Mouse (Mus musculus): ENCODE results near the gene Foxred1.

Gene Foxred1

DNA sequence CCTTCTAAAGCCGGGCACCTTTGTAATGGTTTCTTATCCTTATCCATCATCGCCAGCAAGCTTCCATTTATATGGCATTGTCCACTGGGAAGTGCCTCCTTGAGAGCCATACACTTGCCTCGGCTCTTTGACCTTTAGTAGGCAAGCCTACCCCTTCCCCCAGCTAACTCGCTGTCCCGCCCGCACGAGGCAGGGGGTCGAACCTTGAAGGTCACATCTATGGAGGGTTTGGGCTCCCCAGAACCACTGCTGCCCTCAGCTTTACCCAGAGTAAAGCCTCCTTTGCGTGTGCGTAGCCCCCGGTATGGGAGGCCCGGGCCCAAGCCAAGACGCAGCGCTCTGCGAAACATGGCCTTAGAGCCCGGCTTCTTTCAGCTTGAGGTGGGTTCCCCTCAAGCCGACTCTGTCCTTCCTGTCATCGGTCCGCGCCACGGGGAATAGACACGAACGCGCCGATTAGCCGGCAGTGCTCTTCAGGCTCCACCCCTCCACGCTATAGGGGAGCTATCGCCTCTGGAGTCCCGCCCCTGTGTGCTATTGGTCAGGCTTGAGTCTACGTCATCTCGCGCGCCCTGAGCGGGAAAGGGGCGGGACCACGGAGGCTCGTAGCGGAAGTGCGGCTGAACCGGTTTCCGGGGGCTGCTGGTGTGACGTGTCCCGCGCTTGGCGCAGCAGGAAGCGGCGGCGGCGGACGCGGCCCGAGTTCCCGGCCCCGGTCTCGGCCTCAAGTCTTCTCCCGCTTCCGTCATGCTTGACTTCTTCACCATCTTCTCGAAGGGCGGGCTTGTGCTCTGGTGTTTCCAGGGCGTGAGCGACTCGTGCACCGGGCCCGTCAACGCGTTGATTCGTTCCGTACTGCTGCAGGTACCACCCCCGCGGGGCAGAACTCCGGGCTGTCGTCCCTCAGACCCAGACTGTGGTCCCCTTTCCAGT is at the start of gene Foxred1:
Foxred1 (minus strand) TSS at position 514 of the 933 bp plus-strand sequence.
- in situ Hi-C loops (cut with MboI, MseI), result loop anchor here (5.0 to 25.0 kb wide), 3 partner anchors 54 to 1551 kb away; partner anchors contain the start of genes Fam118b, Rpusd4 and Stt3a

DNA sequence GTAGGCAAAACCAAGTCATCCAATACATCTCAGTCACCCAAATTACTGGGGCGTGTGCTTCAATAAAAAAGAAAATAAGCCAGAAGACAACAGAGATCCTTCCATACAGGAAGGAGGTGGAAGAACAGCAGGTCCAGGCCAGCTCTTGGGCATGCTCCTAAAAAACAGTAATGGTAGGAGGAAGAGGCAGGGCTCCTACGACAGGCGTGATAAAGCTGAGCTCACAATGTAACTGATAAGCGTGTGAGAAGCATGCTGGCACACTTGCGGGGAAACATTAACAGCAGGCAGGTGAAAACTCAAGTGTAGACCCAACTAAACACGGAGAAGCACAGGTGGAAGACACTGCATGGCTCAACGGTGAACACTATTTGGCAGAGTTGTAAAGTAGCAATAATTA is 46.5 kb upstream of the Foxred1 start:
- in situ Hi-C loops (cut with MboI, MseI), result no loop called here

DNA sequence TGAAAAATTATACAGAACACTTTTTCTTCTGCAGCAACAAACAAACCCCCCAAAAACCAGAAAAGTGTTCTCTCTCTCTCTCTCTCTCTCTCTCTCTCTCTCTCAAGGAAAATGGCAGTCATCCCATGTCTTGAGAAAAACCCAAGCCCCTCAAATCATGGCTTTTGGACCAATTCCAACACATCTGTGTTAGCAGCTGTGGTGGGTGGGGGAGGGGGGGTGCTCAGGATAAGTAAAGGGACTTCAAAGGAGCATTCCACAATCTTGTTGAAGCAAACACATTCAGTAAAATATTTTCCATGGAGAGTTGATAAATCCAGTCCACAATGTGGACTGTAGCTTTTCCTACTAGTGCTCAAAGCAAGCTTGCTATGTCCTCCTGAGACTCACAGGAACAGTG is 38.6 kb upstream of the Foxred1 start:
- in situ Hi-C loops (cut with MboI, MseI), result no loop called here

DNA sequence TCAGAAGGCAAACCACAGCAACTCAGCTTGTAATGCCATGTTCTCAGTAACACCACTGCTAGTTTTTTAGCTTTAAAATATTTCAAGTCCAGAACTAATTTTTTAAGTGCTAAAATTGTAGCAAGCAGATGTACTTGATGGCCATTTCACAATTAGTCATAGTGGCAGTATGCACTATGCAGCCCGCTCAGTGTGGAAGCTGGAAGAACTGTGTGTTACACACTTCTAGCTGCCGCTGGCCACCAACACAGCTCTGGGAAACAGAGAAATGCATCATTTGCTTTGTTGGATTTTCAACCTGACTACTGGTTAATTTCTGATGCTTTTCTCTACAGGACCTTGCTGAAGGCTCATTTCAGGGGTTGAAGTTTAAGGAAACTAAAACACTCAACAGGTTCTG is 36.5 kb upstream of the Foxred1 start:
- in situ Hi-C loops (cut with MboI, MseI), result no loop called here

DNA sequence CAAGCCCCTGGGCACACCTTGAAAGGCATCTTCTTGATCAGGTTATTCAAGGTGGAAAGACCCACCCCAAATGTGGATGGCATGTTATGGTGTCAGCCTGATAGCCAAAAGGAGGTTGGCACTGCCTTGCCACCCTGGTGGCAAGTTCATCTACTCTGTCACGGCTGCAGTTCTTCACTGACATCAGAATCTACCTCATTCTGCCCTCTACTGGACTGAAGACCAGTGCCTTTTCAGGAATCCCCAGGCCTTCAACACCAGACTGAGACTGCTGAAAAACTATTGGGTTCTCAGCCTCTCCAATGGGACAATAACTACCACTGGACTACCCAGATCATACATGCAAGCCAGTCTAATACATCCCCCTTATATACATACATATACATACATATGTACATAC is 28.9 kb upstream of the Foxred1 start:
- in situ Hi-C loops (cut with MboI, MseI), result loop anchor here (10.0 kb wide), 1 partner anchor 245 kb away; no protein-coding TSS in a partner anchor

DNA sequence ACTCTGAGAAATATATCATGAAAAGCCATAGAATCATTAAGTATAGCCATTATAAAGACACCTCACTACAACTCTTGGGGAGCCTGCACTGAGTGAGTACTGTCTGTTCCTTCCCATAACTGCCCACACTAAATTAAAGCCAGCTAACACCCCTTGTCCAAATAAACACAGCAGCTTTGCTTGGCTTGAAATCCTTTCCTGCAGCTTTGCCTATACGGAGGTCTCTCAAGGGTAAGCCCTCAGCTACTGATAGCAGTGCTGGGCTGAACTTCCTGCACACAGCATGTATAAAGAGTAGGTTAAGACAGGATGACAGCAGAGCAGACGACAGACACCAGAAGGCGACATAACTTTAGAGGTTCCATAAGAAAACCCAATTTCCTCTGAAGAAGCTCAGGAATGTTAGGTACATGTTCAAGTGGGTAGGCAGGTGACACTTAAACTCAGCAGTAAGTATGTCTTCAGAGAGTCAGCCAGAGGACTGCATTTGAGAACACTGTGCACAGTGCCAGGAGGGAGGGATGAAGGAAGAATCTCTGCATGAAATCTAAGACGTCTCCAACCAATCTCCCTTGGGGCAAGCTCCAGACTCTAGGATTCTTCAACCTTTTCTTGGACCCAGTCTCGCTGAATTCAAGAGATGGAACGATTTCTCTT is 28.2 kb upstream of the Foxred1 start:
- in situ Hi-C loops (cut with MboI, MseI), result loop anchor here (10.0 kb wide), 1 partner anchor 244 kb away; no protein-coding TSS in a partner anchor

DNA sequence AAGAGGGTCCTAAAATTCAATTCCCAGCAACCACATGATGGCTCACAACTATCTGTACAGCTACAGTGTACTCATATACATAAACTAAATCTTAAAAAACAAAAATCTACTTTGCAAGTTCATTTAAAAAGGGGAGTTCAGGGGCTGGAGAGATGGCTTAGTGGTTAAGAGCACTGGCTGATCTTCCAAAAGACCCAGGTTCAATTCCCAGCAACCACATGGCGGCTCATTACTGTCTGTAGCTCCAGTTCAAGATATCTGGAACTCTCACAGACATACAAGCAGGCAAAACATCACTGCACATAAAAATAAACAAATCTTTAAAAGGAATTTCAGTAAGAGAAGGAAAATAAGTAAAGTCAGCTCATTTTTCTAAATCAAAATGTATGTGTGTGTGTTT is 27.5 kb upstream of the Foxred1 start:
- in situ Hi-C loops (cut with MboI, MseI), result loop anchor here (10.0 kb wide), 1 partner anchor 244 kb away; no protein-coding TSS in a partner anchor

DNA sequence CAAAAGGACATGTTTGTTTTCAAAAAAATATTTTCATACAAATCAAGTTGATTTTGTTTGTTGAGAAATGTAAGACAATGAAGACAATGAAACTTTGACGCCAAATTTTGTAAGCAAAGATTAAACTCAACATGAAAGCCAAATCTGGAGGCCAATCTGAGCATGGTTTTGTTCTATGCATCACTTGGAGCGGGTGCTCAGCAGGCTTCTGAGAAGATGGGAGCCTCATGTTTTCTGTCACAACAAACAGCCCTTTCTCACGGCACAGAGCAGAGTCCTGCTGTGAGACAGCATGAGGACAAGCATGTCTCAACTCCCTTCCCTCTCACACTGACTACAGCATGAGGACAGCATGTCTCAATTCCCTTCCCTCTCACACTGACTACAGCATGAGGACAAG is 25.1 kb upstream of the Foxred1 start:
- in situ Hi-C loops (cut with MboI, MseI), result loop anchor here (10.0 kb wide), 1 partner anchor 241 kb away; no protein-coding TSS in a partner anchor

DNA sequence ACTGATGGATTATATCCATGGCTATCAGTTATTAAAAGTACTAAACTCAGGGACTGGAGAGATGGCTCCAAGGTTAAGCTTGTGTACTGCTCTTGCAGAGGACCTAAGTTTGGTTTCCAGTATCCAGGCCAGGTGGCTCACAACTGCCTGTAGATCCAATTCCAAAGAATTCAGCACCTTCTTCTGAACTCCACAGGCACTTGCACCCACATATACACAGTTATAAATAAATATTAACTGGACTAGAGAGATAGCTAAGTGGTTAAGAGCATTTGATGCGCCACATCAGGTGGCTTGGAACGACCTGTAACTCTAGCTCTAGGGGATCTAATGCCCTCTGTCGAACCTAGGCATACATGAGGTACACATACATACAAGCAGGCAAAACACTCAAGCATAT is 17.8 kb upstream of the Foxred1 start:
- in situ Hi-C loops (cut with MboI, MseI), result no loop called here

DNA sequence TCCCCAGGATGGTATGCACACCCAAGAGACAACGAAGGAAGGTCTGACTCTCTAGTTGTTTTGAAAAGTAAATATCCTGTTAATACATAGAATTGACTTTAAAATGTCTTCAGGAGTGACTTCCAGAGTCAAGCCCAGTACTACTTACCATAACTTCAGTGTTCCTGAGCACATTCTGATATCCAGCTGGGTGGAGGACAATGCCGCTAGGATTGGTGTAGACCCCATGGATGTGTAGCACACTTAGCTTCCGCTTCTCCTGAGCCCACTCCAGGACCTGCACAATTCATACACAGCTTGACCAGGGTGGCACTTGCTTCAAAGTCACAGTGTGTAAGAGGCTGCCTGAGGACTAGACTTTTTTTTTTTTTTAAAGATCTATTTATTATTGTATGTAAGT is 12.6 kb upstream of the Foxred1 start:
- in situ Hi-C loops (cut with MboI, MseI), result loop anchor here (25.0 kb wide), 1 partner anchor 1539 kb away; the partner anchor contains the start of gene Stt3a

DNA sequence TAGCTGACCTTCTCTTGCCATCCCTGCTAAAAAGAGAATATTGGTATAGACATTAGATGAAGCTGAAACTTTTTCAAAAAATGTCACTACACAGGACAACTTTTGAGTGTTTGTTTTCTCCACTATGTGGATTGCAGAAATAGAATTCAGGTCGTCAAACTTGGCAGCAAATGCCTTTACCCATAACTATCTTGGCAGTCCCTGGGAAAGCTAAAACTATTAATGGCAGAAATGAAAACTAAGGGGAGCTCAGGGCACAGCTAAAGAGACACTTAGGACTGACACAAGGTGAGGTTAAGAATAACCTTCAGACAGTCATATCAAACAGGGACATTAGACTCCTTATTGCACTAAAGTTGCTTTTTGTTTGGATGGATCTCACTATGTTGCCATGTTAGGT is 7.1 kb upstream of the Foxred1 start:
- in situ Hi-C loops (cut with MboI, MseI), result loop anchor here (10.0 to 25.0 kb wide), 2 partner anchors 47 to 1544 kb away; partner anchors contain the start of genes Fam118b, Rpusd4 and Stt3a

DNA sequence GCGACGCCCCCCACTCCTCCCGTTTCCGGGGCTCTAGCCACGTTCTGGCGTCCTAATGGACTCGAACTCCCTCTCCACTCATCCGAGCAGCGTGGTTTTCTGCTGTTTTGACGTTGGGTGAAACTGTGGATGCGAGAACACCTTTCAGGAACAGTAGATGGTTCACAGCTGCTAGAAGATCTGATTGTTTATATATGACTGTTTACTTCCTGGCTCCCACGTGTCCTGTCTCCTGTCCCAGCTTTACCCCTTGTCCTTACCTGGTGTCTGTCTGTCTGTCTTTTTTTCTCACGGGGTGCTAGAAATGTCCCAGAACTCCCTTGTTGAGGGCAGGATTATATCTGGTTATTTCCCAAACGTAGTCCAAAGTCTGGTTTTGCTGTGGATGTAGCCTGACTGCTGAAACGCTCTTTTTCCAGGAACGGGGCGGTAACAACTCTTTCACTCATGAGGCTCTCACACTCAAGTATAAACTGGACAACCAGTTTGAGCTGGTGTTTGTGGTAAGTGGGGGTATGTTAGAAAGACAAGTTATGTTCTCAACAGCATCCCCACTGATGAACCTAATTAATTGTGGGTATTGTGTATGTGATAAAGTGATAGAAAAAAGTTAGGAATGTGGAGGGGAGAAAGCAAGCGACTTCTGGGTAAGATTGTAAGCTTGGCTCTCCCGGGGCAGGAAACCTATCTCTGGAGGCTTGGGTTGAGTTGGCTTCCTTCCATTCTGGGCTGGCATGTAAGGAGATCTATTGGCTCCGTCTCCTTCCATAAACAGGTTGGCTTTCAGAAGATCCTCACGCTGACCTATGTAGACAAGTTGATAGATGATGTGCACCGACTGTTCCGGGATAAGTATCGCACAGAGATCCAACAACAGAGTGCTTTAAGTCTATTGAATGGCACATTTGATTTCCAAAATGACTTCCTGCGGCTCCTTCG is 987 bp upstream of the Foxred1 start:
- in situ Hi-C loops (cut with MboI, MseI), result loop anchor here (5.0 to 25.0 kb wide), 3 partner anchors 53 to 1550 kb away; partner anchors contain the start of genes Fam118b, Rpusd4 and Stt3a

DNA sequence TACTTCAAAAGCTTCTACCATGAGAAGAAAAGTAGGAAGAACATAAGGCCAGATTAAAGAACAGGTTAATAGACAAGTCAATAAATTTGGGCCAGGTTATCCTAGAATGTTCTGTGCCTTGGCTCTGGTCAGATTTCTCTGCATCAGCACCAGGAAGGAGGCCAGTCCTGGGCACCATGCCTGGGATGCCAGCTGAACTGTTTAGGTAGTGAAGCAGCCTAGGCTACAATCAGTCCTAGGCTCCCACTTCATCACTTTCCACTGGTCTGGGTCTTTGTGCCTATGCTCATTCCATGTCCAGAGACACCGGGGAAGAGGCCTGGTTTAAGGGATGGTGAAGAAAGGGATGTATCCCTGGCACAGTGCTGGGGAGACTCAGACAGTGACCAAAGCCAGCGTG is 6.4 kb downstream of the Foxred1 start:
- in situ Hi-C loops (cut with MboI, MseI), result loop anchor here (25.0 kb wide), 1 partner anchor 1558 kb away; the partner anchor contains the start of gene Stt3a

DNA sequence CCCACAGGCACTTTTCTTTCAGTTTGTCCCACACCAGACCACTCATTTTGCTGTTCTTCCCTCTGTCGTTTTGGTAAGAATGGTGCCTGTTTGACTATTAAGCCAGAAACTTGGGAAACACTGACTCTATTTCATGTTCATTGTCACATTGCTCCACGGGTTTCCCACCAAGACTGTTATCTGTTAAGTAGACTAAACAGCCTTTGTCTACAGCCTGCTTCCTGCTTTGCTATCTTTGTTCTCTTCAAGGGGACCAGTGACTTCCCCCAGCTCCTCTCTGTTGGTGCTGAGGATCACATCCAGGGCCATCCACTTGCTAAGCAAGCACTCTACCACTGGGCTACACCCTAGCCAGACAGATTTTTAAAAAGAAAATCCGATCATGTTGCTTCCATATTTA is 7.3 kb downstream of the Foxred1 start:
- in situ Hi-C loops (cut with MboI, MseI), result loop anchor here (25.0 kb wide), 1 partner anchor 1559 kb away; the partner anchor contains the start of gene Stt3a

DNA sequence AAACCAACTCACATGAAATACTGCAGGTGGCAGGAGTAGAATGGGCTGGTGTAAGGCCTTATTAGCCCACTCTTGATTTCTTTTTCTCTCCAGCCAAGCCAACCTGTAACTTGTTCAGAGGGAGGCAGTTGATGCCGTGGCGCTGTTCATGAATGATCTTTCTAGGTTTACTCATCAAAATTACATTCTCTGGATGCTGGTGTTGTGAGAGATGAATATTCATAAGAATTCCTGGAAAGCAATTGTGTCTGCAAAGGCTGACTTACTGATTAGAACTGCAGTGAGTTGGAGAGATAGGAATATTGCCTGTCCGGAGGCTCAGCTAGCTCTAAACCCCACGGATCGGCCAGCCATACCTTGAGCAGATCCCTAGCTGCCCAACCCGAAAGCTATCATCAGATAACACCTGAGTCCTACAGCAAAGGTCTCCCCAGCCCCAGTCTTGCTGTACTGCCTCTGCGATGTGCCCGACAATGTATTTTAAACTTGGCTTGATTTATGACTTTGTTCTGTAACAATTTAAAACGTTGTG is 10.3 kb downstream of the Foxred1 start:
- in situ Hi-C loops (cut with MboI, MseI), result loop anchor here (25.0 kb wide), 1 partner anchor 1562 kb away; the partner anchor contains the start of gene Stt3a

DNA sequence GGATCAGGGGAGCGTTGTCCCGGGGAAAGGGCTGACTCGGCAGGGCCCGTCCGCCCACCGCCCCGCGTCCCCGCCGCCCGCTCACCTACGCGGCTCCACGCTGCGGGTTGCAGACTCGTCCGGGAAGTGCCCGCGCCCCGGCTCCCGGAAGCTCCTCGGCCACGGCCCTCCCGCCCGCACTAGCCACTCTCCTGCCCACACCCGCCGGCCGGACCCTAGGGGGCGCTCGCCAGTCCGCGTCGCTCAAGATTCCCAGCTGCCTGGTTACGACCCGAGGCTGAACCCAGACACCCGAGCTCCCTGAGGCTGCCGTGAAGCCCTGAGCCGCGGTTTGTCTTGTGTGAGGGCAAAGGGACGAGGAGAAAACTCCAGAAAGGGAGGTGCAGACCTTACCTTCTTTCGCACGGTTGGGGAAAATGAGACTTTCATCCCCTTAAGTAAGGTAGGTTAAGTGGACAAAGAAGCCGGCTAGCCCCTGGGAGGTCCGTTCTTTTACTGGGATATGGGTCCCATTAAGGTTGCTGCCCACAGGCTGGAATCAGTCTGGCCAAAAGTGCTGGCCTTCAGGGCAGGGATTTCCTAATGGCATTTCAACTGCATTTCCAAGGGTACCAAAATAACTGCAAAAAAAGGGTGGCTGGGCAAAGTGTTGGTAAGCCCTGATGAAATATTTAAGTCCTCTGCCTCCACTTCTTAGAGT is 10.9 kb downstream of the Foxred1 start, which contains the start of the genes Srpr and Tirap:
Srpr (plus strand) TSS at position 404 of the 700 bp plus-strand sequence.
Tirap (minus strand) TSS at position 520 of the 700 bp plus-strand sequence.
- in situ Hi-C loops (cut with MboI, MseI), result loop anchor here (25.0 kb wide), 1 partner anchor 1562 kb away; the partner anchor contains the start of gene Stt3a

DNA sequence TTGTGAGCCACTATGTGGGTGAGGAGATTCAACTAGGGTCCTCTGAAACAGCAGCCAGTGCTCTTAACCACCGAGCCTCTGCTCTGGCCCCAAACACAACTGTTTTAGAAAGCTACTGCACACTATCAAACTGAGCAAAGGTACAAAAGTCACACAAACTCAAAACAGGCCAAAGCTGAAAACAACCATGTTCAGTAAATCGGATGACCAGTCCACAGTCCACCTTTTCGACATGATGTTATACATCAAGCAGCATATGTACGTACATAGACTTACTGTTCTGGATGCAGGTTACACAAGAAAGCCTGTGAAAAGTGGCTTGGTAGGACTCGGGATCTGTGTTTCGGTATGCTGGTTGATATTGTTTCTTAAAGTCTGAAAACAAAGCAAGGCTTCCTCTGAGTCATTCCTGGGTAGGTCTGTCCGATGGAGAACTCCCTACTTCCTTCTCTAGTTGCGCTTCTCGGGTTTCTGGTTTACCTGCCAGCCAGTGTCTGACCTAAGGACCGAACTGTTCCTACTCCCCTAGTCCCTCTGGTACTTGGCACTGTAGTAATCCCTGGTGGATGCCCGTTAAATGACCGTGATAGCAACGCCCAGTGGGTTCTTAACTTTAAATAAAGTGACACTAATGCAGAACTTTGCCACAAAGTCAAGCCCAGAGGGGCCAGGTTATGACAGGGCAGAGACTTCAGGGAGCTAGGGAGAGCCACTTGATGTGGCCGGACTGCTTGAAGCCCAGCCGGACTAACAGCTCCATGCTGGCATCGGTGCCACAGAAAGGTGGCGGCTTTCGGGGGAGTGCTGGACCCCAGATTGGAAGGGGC is 11.7 kb downstream of the Foxred1 start:
- in situ Hi-C loops (cut with MboI, MseI), result no loop called here

DNA sequence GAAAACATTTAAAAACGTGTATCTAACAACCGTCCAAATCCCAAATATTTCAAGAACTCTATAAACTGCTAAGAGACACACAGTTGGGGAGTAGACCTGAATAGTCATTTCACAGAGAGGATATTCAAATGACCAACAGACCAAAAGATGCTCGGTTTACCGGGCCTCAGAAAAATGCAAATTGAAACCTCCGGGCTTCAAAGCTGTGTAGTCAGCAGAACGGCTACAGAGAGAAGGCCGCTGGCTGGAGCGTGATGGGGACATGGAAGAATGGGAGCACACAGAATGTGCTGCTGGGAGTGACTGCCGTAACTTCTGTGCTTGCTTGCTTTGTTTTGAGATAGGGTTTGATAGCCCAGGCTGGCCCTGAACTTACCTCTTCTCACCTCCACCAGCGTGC is 12.5 kb downstream of the Foxred1 start:
- in situ Hi-C loops (cut with MboI, MseI), result no loop called here

DNA sequence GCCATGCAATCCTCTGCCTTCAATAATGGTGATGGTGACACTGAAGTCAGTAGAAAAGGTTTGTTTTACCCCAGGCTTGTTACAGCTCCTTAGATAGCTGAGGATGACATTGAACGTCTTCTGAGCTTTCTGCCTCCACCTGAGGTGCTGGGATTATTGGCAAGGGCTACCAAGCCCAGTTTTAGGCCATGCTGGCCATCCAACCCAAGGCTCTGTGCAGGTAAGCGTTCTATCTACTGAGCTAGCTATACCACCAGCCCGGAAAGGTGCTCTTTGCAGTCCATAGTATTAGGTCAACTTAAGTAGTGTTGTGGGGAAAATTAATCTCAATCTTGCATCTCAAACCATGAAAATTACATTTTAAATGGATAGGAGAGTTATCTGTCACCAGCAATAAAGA is 13.2 kb downstream of the Foxred1 start:
- in situ Hi-C loops (cut with MboI, MseI), result no loop called here
